Mouse (Mus musculus) liver, embryonic 14.5 days (tissue): ENCODE results near the gene Taf4.

Source experiments
- CTCF ChIP-seq: IDR thresholded peaks from 2 replicates; pipeline ENCODE4 v1.5.1; 2016; ENCODE audit warnings: antibody characterized with exemption, low read depth, control low read depth
- EP300 ChIP-seq: IDR thresholded peaks from 2 replicates; pipeline ENCODE4 v1.6.1; 2016; ENCODE audit warnings: antibody characterized with exemption, low read depth

- TF ChIP-seq CTCF (no peak), EP300 (no peak)
Measured at GRCm38 (mm10) chr2:179869871-179870270, 106.6 kb downstream of the Taf4 start.
